In the genomic region with DNA sequence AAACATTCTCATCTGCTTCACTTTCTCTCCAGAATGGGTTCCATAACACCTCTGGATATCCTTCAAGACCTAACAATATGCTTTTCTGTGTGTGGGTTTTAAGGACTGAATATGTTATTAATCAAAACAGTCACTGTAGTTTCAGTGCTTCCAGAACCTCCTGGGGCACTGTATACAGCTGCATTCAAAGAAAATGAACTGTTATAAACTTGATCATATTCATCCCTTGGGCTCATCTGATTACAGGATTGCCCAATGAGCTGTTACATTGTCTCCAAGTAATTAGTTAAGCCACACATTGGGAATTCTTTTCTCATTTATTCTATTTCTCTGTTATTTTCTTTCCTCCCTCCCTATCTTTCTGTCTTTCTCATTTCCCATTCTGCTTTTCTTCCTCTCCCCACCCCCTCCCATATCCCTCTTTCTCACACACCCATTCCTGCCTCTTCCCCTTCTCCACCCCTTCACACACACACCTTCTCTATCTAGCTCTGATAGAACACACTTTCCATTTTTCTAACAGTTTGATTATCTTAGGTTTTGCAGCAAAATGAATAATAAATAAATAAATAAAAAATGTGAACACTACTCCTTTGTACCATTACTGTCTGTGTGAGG, we compare ENCODE assay signal across 27 mouse cellular contexts.
A peak's percentile ranks its signal among the peaks of the same experiment; 100 is the strongest.
DNase-seq lines count a peak whose midpoint lies in the region; ATAC-seq and TF ChIP-seq lines count a peak whose summit lies in the region.
"Had no signal": no experiment of that assay in that cellular context is flagged by ENCODE, and none has a peak within 500 bp of the region (broad histone marks: within the 10 kb centered on the region; RNA-seq: fewer than 3 reads in every experiment).

No protein-coding gene starts in this region.

- H3K4me3 ChIP-seq in hindbrain, embryonic 13.5 days: no peak overlapping the region
- H3K4me3 ChIP-seq in hindbrain, embryonic 11.5 days (ENCODE audit: low read depth, low read length): no peak overlapping the region
- H3K4me3 ChIP-seq in midbrain, postnatal 0 days (ENCODE audit: low read depth, low read length): no peak overlapping the region
- no peak overlapping the region for H3K4me3 ChIP-seq in midbrain, embryonic 14.5 days (replicated peaks; ENCODE audit: low read depth, low read length)
- H3K4me3 ChIP-seq in neural tube, embryonic 13.5 days: no peak overlapping the region
- no peak overlapping the region for H3K4me3 ChIP-seq in heart, adult 2 months
- H3K4me3 ChIP-seq: embryonic facial prominence, embryonic 10.5 days; embryonic facial prominence, embryonic 13.5 days; erythroblast, embryonic 14.5 days; forebrain, embryonic 12.5 days; forebrain, embryonic 15.5 days had no signal

- no peaks in the 10 kb centered on the region for H3K27me3 ChIP-seq in hindbrain, embryonic 13.5 days
- H3K27me3 ChIP-seq in hindbrain, embryonic 11.5 days (ENCODE audit: control insufficient read depth, insufficient read depth, low read length): no peaks in the 10 kb centered on the region
- no peaks in the 10 kb centered on the region for H3K27me3 ChIP-seq in midbrain, postnatal 0 days (ENCODE audit: insufficient read depth, low read length)
- no peaks in the 10 kb centered on the region for H3K27me3 ChIP-seq in midbrain, embryonic 14.5 days (ENCODE audit: control insufficient read depth, insufficient read depth, low read length)
- no peaks in the 10 kb centered on the region for H3K27me3 ChIP-seq in neural tube, embryonic 13.5 days
- H3K27me3 ChIP-seq in heart, adult 2 months (ENCODE audit: control insufficient read depth, insufficient read depth, low read length): no peaks in the 10 kb centered on the region
- H3K27me3 ChIP-seq: CH12.LX; embryonic facial prominence, embryonic 13.5 days; forebrain, embryonic 12.5 days; forebrain, embryonic 15.5 days had no signal

- peak overlapping the region; percentile 45; the same call in 1 of the 2 replicates for H3K27ac ChIP-seq in hindbrain, embryonic 13.5 days
- H3K27ac ChIP-seq in hindbrain, embryonic 11.5 days (ENCODE audit: low read depth, low read length): no peak overlapping the region
- H3K27ac ChIP-seq in midbrain, postnatal 0 days (ENCODE audit: low read depth, low read length): no peak overlapping the region
- H3K27ac ChIP-seq in midbrain, embryonic 14.5 days (replicated peaks; ENCODE audit: low read depth, low read length): no peak overlapping the region
- H3K27ac ChIP-seq in neural tube, embryonic 13.5 days (replicated peaks): peak overlapping the region; percentile 67
- H3K27ac ChIP-seq in heart, adult 2 months: no peak overlapping the region
- H3K27ac ChIP-seq: embryonic facial prominence, embryonic 10.5 days; embryonic facial prominence, embryonic 13.5 days; forebrain, embryonic 12.5 days; forebrain, embryonic 15.5 days had no signal

- no peaks in the 10 kb centered on the region for H3K9me3 ChIP-seq in hindbrain, embryonic 13.5 days
- H3K9me3 ChIP-seq in hindbrain, embryonic 11.5 days (ENCODE audit: control insufficient read depth, low read length): no peaks in the 10 kb centered on the region
- H3K9me3 ChIP-seq in midbrain, postnatal 0 days (ENCODE audit: low read length): no peaks in the 10 kb centered on the region
- H3K9me3 ChIP-seq in midbrain, embryonic 14.5 days (ENCODE audit: control insufficient read depth, low read length): no peaks in the 10 kb centered on the region
- H3K9me3 ChIP-seq in neural tube, embryonic 13.5 days: no peaks in the 10 kb centered on the region
- H3K9me3 ChIP-seq: embryonic facial prominence, embryonic 10.5 days; embryonic facial prominence, embryonic 13.5 days; forebrain, embryonic 12.5 days; forebrain, embryonic 15.5 days; G1E had no signal

- no peaks in the 10 kb centered on the region; the same call in 1 of the 2 replicates for H3K4me1 ChIP-seq in hindbrain, embryonic 13.5 days (replicated peaks)
- no peaks in the 10 kb centered on the region for H3K4me1 ChIP-seq in hindbrain, embryonic 11.5 days (replicated peaks; ENCODE audit: control insufficient read depth, insufficient read depth, low read length)
- H3K4me1 ChIP-seq in midbrain, postnatal 0 days (ENCODE audit: insufficient read depth, low read length): no peaks in the 10 kb centered on the region
- no peaks in the 10 kb centered on the region for H3K4me1 ChIP-seq in midbrain, embryonic 14.5 days (ENCODE audit: control insufficient read depth, insufficient read depth, low read length)
- no peaks in the 10 kb centered on the region for H3K4me1 ChIP-seq in neural tube, embryonic 13.5 days (replicated peaks)
- no peaks in the 10 kb centered on the region for H3K4me1 ChIP-seq in heart, adult 2 months (ENCODE audit: control insufficient read depth, insufficient read depth, low read length)
- H3K4me1 ChIP-seq: embryonic facial prominence, embryonic 10.5 days; embryonic facial prominence, embryonic 13.5 days; forebrain, embryonic 12.5 days; forebrain, embryonic 15.5 days had no signal

- TF ChIP-seq EP300 in heart, adult 2 months (IDR thresholded peaks at IDR 0.05; ENCODE audit: insufficient read depth, low read depth, low read length): no peak

- H3K36me3 ChIP-seq in hindbrain, embryonic 13.5 days: no peaks in the 10 kb centered on the region
- H3K36me3 ChIP-seq in hindbrain, embryonic 11.5 days (ENCODE audit: control insufficient read depth, insufficient read depth, low read length): no peaks in the 10 kb centered on the region
- H3K36me3 ChIP-seq in midbrain, postnatal 0 days (ENCODE audit: insufficient read depth, low read length): no peaks in the 10 kb centered on the region
- no peaks in the 10 kb centered on the region for H3K36me3 ChIP-seq in midbrain, embryonic 14.5 days (ENCODE audit: control insufficient read depth, insufficient read depth, low read length)
- H3K36me3 ChIP-seq in neural tube, embryonic 13.5 days: no peaks in the 10 kb centered on the region
- no peaks in the 10 kb centered on the region for H3K36me3 ChIP-seq in heart, adult 2 months (ENCODE audit: control insufficient read depth, insufficient read depth, low read length)
- H3K36me3 ChIP-seq: embryonic facial prominence, embryonic 10.5 days; embryonic facial prominence, embryonic 13.5 days; forebrain, embryonic 12.5 days; forebrain, embryonic 15.5 days; G1E had no signal

- no peak for TF ChIP-seq CTCF in midbrain, postnatal 0 days (IDR thresholded peaks at IDR 0.05)
- no peak for TF ChIP-seq CTCF in heart, adult 2 months (IDR thresholded peaks at IDR 0.05)

- H3K4me2 ChIP-seq in hindbrain, embryonic 13.5 days: no peak overlapping the region
- no peak overlapping the region for H3K4me2 ChIP-seq in hindbrain, embryonic 11.5 days (replicated peaks; ENCODE audit: low read depth, low read length)
- H3K4me2 ChIP-seq in midbrain, postnatal 0 days (ENCODE audit: low read depth, low read length, poor library complexity, severe bottlenecking): no peak overlapping the region
- H3K4me2 ChIP-seq in midbrain, embryonic 14.5 days (ENCODE audit: low read length): no peak overlapping the region
- H3K4me2 ChIP-seq in neural tube, embryonic 13.5 days: no peak overlapping the region
- H3K4me2 ChIP-seq: embryonic facial prominence, embryonic 13.5 days; forebrain, embryonic 12.5 days; forebrain, embryonic 15.5 days; heart, embryonic 11.5 days had no signal

- intact Hi-C loops in heart, adult 2 months (cut with DNase I): no loop called here

- no peaks in the 10 kb centered on the region for H3K79me2 ChIP-seq in heart, adult 2 months (replicated peaks; ENCODE audit: control insufficient read depth, insufficient read depth, low read length)

- no peak for TF ChIP-seq POLR2A in heart, adult 2 months (IDR thresholded peaks at IDR 0.05; ENCODE audit: insufficient read depth, low read depth, low read length)

- peak; percentile 76 for ATAC-seq in hindbrain, embryonic 13.5 days (ENCODE audit: low FRiP score)
- ATAC-seq in hindbrain, embryonic 11.5 days (ENCODE audit: low FRiP score): no peak
- no peak for ATAC-seq in midbrain, postnatal 0 days (ENCODE audit: low FRiP score)
- no peak for ATAC-seq in midbrain, embryonic 14.5 days (ENCODE audit: low FRiP score, low TSS enrichment)
- ATAC-seq in neural tube, embryonic 13.5 days (ENCODE audit: low read depth): peak; percentile 91
- ATAC-seq: forebrain, embryonic 15.5 days; inflammation-experienced regulatory T-cells, adult 6 months; intestine, embryonic 16.5 days had no signal

- H3K9ac ChIP-seq in hindbrain, embryonic 13.5 days: no peak overlapping the region
- no peak overlapping the region for H3K9ac ChIP-seq in hindbrain, embryonic 11.5 days (ENCODE audit: low read depth, low read length)
- H3K9ac ChIP-seq in midbrain, postnatal 0 days (replicated peaks; ENCODE audit: low read length, poor library complexity, severe bottlenecking): no peak overlapping the region
- H3K9ac ChIP-seq in midbrain, embryonic 14.5 days (replicated peaks; ENCODE audit: low read length): no peak overlapping the region
- no peak overlapping the region for H3K9ac ChIP-seq in neural tube, embryonic 13.5 days
- no peak overlapping the region for H3K9ac ChIP-seq in heart, adult 2 months (ENCODE audit: low read depth, low read length)
- H3K9ac ChIP-seq: embryonic facial prominence, embryonic 13.5 days; forebrain, embryonic 12.5 days; forebrain, embryonic 15.5 days had no signal

- DNase-seq in hindbrain, embryonic 11.5 days (ENCODE audit: low spot score): no peak
- peak; percentile 9 for DNase-seq in midbrain, postnatal 0 days (ENCODE audit: low spot score)
- DNase-seq in midbrain, embryonic 14.5 days: no peak
- no peak for DNase-seq in heart, adult 2 months
- DNase-seq in spleen, postnatal 14 days (ENCODE audit: low spot score in 2 of 2): no peak
- DNase-seq: adrenal gland, adult 8-10 months; adrenal gland, postnatal 25 days; B cell, adult 2 months; cerebellum, adult 11-12 months; cerebellum, adult 8-10 months; cerebellum, postnatal 10 days; cerebellum, postnatal 36 days; embryo, embryonic 11 days; gastrocnemius, postnatal 25 days; heart, adult 18-20 months had no signal

Comparison
In these comparisons a context has a peak if more than half of its experiments do, and no peak if none do; other contexts are left out.
1. ATAC-seq: peak in hindbrain, embryonic 13.5 days (single experiment) and neural tube, embryonic 13.5 days (single experiment); none in hindbrain, embryonic 11.5 days (single experiment), midbrain, postnatal 0 days (single experiment) and midbrain, embryonic 14.5 days (single experiment).
2. H3K27ac ChIP-seq: peak in hindbrain, embryonic 13.5 days (single experiment) and neural tube, embryonic 13.5 days (single experiment); none in hindbrain, embryonic 11.5 days (single experiment), midbrain, postnatal 0 days (single experiment), midbrain, embryonic 14.5 days (single experiment) and heart, adult 2 months (single experiment).